Mouse (Mus musculus) frontal cortex, adult 2 months (tissue): ENCODE results near the gene Sohlh1. TPM values are rescaled to one million over a fixed set of nuclear protein-coding genes. Genes with fewer than 3 reads are reported as not detected.

Experiments used
- DNase-seq, 2 experiments: peaks; one replicate each; pipeline ENCODE4 v3.0.0; 2022; ENCODE audit warnings: low spot score in 1 of 2; ENCODE audit errors: extremely low spot score in 1 of 2
- polyA plus RNA-seq: library from polyadenylated mRNA; depleted of rRNA; stranded (reverse); fragments of >200 nt; gene quantifications from 2 replicates; pipeline ENCODE4 v1.2.3, GENCODE M21; 2012; rRNA removed

Sohlh1 gene
- not detected in 2 replicates for polyA plus RNA-seq

DNA sequence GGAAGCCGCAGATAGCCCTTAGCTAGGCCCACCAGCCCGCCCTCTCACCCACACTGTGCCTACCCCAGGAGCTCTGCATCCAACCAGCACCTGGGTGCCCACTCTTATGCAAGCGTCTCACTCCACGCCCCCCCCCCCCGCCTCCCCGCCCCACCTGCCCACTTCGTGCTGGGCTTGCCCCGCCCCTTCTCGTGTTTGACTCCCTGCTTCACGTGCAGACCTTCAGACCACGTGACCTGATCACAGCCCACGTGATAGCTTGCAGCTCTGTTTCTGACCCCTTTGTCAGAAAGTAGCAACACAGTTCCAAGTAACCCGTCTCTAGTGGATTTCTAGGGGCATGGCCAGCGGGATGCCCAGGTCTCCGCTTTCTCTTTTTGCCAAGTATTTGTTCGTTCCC is at the start of gene Sohlh1:
TSS of gene Sohlh1 (minus strand) at position 23 of the 400 bp plus-strand sequence.
- no peak for DNase-seq

DNA sequence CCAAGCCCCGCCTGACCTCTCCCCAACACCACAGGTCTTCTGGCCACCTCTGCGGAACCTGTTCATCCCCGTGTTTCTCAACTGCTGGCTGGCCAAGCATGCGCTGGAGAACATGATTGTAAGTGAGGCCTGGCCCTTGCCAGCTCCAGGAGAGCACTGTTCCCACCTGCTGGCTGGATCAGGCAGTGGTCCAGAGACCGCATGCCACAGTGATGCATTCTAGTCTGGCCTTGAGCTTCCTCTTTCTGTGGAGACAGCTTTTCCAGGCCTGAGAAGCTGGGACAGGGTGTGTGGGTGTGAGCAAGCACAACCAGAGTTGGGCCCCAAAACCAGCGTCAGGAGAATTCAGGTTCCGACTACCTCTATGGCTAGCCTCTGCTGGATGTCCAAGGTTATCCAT is 45.4 kb upstream of the Sohlh1 start:
- DNase-seq = no peak

DNA sequence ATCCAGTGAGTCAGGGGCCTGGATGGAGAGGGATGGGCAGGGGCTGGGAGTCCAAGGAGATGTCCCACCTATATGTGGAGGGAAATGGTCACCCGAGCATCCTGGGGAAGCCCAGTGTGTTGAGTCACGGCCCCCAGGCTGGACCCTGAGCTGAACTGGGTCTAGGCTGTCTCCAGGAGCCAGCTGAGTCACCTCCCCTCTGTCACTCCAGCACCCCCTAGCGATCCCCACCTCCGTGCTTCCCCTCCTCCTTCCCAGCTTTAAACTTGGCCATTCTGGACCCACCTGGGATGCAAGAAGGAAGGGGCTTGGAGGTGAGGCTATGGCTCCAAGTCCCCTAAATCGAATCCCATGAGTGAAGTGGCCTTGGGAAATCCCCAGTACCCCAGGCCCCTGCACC is 41.1 kb upstream of the Sohlh1 start:
- DNase-seq = no peak

DNA sequence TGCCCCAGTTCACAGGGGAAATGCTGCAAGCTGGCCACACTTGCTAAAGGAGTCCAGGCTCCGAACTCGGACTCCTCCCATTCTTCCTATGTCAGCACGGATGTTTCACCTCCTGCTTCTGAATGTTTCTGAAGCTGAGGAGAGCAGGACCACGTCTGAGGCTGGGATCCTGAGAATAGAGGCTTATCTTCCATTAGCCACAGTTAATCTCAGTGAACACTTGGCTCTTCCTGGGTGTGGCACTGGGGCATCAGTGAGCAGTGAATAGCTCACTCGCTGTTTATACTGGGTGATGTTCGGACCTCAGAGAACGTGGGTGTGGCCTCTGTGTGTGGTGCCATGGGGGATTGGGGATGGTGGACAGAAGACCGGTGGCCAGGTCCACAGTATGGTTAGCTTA is 40.2 kb upstream of the Sohlh1 start:
- DNase-seq = no peak

DNA sequence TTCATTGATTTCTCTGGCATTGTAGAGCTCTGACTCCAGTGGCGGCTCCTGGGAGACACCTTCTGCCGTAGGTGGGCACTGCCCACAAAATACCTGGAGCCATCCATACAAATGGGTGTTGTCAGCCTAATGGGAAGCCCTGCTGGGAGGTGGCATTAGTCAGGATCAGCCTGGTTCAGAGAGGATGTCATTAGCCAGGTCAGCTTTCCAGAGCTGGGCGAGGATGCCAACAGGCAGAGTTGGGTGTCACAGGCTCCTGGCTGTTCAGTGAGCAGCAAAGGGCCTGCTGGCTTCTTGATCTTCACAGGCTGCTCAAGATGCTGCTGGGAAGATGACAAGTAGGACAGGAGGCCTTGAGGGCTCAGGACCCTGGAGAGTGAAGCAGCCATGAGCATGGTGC is 37.7 kb upstream of the Sohlh1 start:
- no peak for DNase-seq

DNA sequence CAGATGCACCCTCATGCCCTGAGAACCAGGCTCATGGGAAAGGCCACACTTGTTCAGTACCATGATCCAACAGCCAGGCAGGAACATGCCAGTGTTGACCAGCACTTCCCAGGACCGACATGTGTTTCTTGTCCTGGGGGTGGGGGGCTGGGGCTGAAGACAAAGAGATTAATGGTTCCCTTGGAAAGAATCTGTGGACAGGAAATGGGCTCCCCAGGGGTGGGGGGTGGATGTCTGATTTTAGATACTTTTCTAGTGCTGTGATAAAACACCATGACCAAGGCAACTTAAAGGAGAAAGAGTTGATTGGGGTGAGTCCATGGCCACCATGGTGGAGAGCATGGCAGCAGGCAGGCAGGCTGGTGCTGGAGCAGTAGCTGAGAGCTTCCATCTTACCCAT is 35.2 kb upstream of the Sohlh1 start:
- DNase-seq = no peak

DNA sequence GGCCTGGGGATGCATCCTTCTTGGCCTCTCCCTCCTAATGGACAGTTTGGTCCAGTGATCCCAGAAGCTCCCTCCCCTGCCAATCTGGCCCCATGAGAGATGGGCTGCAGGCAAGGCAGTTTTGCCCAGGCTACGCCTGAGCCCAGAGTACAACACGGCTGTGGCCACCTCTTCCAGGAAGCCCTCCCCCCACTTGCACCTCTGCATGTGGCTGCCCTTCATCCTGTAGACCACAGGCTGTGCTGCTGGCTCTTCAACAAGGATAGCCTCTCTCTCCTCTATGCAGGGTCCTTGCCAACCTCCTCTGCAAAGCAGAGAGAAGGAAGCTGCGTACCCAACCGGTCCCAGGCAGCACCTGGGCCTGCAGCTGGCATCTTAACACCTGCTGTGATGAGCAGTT is 32.0 kb upstream of the Sohlh1 start:
- no peak for DNase-seq

DNA sequence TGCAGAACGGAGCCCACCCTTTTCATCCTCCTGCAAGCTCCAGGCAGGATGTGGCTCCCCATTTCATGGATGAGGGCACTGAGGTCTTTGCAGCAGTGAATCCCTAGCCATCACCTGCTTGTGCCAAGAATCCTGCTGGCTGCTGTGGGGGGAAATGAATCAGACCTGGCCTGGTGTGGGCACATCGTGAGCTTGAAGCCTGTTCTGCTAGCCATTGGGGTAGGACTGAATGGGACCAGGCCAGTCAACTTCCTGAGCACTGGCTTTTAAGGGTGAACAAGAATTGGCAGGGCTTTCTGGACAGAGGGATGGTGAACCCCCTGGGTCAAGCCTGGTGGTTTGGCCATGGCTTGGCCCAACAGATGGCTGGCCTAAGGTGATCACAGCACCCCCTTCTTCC is 31.5 kb upstream of the Sohlh1 start:
- no peak for DNase-seq

DNA sequence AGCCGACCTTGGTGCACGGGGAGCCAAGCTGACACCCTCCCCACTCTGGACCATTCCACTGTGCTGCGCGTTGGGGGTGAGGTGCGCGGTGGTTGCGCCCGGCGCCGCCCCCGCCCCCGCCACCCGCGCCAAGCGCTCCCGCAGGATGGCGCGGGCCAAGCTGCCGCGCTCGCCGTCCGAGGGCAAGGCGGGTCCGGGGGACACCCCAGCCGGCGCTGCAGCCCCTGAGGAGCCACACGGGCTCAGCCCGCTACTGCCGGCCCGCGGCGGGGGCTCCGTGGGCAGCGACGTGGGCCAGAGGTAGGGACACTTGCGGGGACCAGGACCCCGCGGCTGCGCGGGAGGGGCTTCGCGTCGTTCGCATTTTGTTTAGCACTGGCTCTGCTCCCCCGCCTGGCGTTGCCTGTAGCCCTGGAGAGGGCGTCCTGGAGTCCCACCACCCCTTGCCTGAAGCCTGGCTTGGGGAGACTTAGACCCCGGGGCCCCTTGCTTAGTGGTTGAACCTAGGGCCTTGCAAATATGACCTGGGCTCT is 30.8 kb upstream of the Sohlh1 start:
- DNase-seq = peak in 1 of 2 experiments; percentile 61

DNA sequence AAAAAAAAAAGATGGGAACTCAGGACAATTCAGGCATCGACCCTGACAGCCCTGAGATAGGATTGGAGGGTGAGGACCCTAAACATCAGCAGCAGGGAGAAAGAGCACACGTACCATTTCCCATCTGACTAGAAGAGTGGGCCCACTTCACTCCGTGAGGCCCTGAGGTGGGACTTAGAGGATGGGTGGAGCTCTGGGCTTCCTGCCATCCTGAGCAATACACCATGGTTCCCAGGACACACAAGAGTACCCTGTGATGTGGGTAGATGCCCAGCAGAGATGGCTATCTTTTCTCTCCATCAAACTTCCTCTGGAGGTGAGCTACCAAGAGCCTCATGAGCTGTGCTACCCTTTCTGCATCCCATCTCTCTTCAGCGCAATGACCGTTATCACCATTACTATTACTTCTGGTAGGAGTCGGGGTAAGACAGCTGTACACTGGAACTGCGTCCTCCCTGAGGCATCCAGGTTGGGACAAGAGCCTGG is 30.2 kb upstream of the Sohlh1 start:
- no peak for DNase-seq

DNA sequence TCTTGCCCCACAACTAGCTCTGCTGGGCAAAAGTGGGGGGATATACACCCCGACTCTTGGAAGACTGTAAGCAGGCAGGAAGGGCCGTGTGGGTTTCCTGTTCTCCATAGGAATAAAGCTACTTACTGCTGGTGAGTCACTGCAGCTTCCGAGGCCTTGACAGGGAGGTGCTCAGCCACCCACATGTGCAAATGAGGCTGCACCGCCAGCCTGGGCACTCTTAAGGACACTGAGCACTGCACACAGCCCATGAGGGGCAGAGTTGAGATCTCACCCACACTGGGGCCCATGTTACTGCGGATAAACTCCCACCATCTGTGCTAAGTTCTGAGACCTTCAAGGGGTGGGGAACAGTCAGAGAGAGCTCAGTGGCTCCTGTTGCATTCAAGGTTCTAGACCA is 19.6 kb upstream of the Sohlh1 start:
- peak in 1 of 2 experiments; percentile 73 for DNase-seq

DNA sequence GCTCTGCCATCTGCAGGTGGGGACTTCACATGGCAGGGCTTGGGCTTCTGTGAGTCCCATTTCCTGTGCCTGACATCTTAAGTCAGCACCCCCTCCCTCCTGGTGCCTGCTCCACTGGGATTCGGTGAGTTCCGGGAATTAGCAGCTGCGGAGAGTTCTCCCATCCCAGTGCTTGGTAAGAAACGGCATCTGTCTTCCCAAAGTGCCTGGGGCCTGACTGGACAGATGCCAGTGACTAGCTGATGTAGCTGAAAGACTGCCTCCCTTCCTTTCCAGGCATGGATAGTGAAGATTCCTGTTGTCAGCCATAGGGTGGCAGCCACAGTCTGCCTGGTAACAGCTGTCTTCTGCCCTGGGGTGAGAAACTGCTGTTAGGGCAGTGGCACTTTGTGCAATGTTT is 18.4 kb upstream of the Sohlh1 start:
- DNase-seq = peak; percentile 81 to 84

DNA sequence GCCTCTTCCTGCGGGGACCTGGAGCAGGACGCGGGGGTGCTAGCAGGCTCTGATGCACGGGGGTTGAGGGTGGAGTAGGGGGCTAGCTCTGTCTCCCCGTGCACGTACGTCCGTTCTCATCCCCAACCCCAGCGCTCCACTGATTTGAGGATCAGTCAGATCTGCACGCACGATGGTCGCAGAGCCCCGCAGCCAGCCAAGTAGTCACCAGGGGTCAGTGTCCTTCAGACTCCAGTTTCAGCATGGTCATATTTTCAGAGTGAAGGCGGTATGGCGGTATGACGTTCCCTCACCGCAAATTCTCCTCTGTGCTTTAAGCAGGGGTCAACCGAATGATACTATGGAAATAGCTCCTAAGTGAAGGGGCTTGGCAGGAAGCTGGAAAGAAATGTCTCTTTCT is 17.2 kb upstream of the Sohlh1 start:
- no peak for DNase-seq

DNA sequence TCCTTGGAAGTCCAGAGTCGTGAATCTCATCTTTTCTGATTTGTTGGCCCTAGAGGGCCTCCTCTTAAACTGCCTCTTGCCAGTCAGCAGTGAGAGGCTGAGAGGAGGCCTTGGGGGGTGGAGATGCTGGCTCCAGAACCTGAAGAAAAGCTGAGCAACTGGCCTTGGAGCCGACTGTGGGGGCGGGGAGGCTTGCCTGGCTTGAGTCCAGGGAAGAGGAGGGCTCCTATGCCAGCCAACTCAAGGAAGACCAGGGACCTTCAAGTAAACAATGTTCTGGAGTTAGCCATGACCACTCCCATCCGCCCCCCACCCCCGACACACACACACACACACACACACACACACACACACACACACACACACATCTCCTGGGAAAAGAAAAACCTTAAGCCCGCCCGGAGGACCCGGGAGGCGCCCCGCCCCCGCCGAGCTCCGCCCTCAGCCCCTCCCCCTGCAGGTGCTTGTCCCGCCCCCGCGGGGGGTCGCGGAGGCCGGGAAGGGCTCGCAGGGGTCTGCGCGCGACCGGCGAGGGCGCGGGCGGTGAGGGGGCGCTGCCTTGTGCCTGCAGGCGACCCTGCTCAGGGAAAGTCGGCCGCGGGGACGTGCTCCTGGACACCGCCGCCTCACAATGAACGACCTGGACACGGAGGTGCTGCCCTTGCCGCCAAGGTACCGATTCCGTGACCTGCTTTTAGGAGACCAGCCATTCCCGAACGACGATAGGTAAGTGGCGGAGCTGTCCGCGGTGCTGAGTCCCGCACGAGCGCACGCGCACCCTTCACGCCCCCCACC is 16.5 kb upstream of the Sohlh1 start, which contains the start of gene Kcnt1:
TSS of gene Kcnt1 (plus strand) at position 398 of the 795 bp plus-strand sequence.
- DNase-seq = peak in 1 of 2 experiments; percentile 74

DNA sequence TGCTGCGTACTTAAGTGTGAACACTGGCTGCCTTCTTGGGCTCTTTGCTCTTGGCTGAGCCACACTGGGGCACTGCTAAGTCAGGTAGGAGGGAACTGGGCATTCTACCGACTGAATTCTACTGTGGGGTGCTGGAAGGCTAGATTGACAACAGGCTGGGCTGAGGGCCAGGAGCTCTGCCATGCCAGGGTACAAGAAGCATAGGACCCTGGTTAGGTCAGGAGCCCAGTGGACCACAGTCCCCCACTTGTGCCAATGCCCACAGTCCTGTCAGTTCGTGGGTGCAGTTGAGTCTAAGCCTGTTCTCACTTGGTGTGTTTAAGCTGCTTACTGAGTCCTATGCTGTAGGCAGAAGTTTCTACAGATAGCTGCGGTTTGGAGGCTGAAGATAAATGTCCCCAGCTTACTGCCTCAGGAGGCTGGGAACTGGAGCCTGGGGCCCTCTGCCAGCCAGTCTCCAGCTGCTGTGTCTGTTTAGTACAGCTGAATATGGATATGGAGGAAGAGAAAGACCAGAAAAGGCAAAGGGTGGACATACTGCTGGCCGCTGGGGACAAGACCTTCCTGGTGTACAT is 15.7 kb upstream of the Sohlh1 start:
- DNase-seq = peak in 1 of 2 experiments; percentile 48

DNA sequence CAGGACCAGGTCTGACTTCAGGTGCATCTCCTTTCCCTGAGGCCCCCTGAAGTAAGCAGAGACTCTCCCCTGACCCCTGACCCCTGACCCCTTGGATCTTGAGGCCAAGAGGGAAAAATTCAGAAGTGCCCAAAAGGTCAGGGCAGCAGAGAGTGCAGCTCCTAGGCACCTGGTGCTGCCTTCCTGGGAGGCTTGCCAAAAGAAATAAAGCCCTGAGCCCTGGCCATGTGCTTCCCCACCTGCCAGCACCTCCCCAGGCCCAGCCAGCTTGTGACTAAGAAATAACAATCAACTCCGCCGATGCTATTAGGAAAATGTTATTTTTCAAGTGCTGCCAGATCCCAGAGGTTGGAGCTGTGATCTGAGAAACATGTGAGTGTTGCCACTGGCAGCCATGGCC is 15.0 kb upstream of the Sohlh1 start:
- DNase-seq = no peak

DNA sequence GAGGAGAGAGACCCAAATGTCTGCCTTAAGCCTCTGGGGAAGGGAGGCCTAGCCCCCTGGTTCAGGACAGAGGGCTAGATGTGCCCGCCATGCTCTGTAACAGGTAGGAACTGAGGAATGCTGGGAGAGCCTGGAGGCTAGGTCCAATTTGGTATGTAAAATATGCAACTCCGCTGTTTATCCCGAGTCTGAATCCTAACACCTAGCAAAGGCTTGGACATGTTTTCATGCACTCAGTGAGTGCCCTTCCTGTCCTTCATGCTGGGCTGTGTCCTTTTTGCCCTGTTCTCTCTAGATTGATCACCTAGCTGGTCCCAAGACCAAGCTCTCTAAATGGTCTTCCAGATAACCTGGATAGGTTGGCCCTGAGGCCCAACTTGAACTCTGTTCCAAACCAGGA is 12.8 kb upstream of the Sohlh1 start:
- DNase-seq = no peak

DNA sequence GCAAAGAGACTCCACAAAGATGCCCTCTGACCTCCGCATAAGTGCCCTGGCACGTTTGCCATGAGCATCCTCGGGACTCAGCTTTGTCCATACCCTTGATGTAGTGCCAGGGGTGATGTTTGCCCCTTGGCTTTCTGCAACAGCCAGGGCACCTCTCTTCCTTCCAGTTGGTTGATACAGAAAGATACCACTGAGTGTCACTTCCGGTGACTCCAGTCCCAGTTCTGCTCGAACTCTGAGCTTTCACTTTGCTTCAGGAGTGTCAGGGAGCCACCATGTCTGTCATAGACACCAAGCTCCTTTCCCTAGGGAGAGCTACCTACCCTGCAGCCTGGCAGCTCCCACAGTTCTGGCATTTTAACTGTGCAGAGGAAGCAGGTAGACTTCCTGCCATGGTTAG is 7.0 kb upstream of the Sohlh1 start:
- no peak for DNase-seq

DNA sequence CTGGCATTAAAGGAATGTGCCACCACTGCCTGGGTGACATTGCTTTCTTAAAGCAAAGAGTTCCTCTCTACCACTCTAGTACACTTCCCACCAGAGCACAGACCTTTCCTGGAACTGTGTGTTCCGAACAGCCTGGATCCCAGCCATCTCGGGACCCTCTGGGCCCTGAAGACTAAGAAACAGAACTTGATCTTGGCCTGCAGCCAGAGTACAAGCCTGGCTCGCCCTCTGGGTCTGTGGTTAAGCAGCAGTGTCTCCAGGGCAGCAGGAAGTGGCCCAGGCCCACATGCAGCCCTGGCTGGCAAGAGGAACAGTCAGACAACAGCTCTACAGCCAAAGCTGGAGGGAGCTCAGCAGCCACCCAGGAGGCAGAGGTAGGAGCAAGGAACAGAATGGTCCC is 5.6 kb upstream of the Sohlh1 start:
- no peak for DNase-seq

DNA sequence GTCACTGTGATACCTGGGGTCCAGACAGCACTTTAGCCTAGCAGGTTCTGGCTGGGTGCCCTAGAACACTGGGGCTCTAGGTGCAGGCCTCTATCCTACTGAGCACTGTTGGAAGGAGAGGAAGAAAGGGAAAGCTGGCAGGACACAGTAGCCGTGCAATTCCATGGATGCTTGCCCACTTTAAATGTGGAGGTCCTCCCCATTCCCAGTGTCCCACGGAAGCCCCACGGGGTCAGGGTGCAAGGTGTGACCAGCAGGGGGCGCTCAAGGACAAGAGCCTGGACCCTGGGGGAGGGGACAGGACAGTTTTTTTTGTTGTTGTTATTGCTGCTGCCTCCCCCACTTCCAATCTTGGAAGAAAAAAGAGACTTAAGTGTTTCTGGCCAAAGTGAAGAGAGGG is 3.3 kb upstream of the Sohlh1 start:
- peak in 1 of 2 experiments; percentile 65 for DNase-seq

DNA sequence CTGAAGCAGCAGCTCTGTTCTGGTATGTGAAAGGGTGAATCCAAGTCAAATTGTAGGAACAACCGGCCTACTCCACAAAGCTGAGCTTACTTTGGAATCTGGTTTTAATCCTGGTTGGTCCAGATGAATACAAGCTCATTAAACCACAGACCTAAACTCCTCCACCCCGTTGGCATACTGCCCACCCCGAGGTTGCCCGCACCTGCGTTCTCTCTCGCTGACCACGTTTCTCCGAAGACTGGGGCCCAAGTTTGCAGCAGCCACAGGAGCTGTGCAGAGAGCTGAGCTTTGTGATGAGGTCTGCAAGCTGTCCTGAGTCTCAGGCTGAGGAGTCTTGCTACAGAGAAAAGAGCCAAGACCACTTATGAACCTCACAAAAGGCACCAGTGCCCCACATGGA is 532 bp downstream of the Sohlh1 start:
- DNase-seq = no peak

DNA sequence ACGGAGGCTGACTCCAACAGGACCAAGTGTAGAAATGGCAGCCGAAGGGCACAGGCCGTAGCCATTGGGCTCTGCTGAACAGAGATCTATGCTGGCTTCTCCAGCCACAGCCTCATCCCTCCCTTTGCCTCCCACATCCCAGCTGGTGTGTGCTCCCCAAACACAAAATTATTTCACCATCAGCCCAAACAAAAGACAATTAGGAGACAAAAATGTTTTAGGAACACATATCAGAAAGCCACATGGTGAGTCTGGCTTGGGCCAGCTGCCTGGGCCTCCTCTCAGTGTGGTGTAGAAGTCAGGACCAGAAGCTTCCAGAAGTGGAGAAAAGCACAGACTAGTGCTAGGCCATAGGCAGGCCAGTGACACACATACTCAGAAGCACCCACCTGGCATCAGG is 3.0 kb downstream of the Sohlh1 start:
- DNase-seq = no peak
